Mouse (Mus musculus): ENCODE measurements around the gene Slc22a17. TPM values are rescaled to one million over a fixed set of nuclear protein-coding genes. Genes with fewer than 3 reads are reported as not detected.
A peak's percentile ranks its signal among the peaks of the same experiment; 100 is the strongest.

Gene Slc22a17
- polyA plus RNA-seq, 1 experiment from 2014 or later: 110 TPM

DNA sequence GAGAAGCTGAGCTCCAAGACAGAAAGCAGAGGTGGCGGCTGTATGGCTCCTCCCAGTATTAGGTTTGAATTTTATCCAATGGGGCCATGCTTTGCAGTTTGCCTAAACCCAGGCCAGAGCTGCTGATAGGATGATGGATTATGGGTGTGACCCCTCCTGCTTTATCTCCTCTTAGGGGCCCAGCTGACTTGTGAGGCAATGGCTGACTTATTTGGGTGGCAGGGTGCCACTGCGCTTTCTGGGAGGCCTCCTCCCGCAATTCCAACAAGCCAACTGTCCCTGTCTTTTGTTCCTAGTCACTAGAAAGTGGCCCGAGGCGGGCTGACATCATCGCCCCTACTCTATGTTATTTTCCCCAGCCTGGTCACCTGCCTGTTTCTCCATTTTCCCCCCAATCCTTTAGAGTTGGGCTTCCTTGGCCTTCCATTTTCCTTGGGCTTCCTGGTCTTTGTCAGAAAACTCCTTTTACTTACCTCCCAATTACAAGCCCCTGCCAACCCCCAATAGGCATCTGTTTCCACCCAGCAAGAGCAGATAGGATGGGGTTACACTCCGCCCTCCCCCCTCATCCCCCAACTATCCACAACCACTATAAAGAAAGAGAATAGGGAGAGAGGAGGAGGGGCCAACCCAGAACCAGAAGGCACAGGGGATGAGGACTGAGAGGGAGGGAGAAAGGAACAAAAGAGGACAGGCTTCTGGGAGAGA lies 11.9 kb upstream of the Slc22a17 start:
- peaks cover 38% of the 10 kb centered on the region for H3K4me1 ChIP-seq
- 6% methylated on average over 7 of the region's 7 CpGs for whole genome bisulfite sequencing
- peaks cover 4% of the 10 kb centered on the region; the same call in 1 of the 2 replicates for H3K27me3 ChIP-seq
- H3K27ac ChIP-seq (replicated peaks): peak overlapping the region; percentile 98
- H3K36me3 ChIP-seq: peaks cover 26% of the 10 kb centered on the region
- ATAC-seq (ENCODE audit: low FRiP score, low read depth): peak; percentile 63
- H3K4me3 ChIP-seq: peak overlapping the region; percentile 53
- H3K9me3 ChIP-seq: peaks cover 19% of the 10 kb centered on the region
- peak overlapping the region; percentile 78 for H3K9ac ChIP-seq (replicated peaks)
- peak overlapping the region; percentile 89 for H3K4me2 ChIP-seq (replicated peaks)

DNA sequence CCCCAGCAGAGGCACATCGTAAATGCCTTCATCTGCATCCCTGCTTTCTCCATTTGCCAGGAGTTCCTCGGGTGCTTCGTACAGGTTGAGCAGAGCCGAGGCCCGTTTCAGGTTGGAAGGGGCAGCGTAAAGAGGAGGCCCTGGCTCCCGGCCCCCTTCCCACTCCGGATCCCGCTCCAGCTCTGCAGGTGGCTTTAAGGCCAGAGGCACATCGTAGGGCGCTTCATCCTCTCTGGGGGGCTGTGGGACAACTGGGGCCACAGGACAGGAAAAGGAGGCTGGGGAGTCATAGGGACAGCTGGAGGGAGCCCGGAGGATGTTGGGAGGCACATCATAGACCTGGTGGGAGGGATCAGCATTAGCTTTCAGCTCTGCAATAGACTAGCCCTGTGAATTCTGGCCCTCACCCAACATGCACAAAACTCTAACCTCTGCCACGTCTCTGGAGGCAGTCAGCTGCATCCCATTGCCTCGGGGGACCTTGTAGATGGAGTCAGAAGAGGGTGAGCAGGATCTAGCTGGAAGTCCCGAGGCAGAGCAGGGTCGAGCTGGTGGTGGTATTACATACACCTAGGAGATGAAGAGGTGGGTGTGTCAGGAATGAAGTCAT lies 7.2 kb upstream of the Slc22a17 start:
- no peak overlapping the region for H3K9ac ChIP-seq (replicated peaks)
- ATAC-seq (ENCODE audit: low FRiP score, low read depth): no peak
- peaks cover 19% of the 10 kb centered on the region for H3K9me3 ChIP-seq
- no peak overlapping the region for H3K4me2 ChIP-seq (replicated peaks)
- H3K4me1 ChIP-seq: peaks cover 16% of the 10 kb centered on the region
- WGBS: 95% methylated on average over 16 of the region's 16 CpGs
- H3K4me3 ChIP-seq: no peak overlapping the region
- H3K36me3 ChIP-seq: peaks cover 62% of the 10 kb centered on the region
- no peak overlapping the region for H3K27ac ChIP-seq (replicated peaks)
- H3K27me3 ChIP-seq: no peaks in the 10 kb centered on the region

DNA sequence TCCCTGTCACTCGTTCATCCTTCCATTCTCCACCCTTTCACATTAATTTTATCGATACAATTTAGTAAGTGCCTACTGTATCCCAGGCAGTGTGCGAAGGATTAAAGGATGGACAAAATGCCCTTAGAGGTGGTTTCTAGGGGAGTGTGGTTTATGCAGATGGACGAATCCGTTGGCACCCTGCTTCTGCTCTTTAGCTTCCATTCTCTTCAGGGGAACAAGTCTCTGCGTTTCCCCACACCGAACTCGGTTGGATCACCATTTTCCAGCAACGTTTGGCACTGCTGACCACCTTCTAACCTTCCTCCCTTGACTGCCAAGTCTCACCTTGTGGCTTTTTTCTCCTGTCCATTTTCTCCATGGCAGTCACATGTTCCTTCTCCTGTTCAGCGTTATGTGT lies 411 bp upstream of the Slc22a17 start:
- H3K27me3 ChIP-seq: no peaks in the 10 kb centered on the region
- H3K9me3 ChIP-seq: no peaks in the 10 kb centered on the region
- WGBS: 22% methylated on average over 10 of the region's 10 CpGs
- H3K36me3 ChIP-seq: peaks cover 47% of the 10 kb centered on the region
- peak overlapping the region; percentile 99 for H3K4me2 ChIP-seq (replicated peaks)
- peak overlapping the region; percentile 98; the same call in 1 of the 2 replicates for H3K9ac ChIP-seq (replicated peaks)
- peak overlapping the region; percentile 86 for H3K27ac ChIP-seq (replicated peaks)
- H3K4me1 ChIP-seq: peaks cover 20% of the 10 kb centered on the region
- ATAC-seq (ENCODE audit: low FRiP score, low read depth): peak; percentile 16; the same call in 1 of the 2 replicates
- peak overlapping the region; percentile 97 for H3K4me3 ChIP-seq

DNA sequence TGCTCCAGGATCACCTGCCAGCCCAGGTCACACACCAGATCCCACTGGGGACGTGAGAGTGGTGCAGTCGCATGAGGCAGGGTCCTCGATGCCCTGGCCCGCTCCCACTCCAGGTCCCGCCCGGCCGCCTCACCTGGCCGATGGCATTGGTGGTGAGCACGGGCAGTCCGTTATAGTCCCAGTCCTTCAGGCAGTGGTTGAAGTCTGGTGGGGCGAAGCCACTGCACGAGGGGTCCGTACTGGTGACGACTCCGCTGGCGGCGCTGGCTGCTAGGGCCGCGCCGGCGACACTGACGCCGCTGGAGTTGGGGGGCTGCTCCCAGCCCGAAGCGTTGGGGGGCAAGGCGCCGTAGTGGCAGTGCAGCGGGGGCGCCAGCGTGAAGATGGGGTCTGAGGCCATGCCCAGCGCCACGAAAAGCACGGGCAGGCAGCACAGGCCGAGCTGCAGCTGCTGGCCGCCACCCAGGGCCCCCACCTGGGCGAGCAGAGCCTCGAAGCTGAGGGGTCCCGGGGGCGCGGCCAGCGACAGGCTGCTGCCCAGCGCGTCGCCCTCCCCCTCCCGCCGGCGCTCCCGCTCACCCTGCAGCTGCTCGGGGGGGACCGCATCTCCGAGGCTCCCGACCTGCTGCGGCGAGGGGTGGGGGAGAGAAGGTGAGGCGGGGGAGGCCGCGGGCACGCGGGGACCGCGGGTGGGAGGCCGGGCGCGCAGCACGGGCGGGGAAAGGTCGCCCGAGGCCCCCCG lies 652 bp downstream of the Slc22a17 start:
- Histone ChIP-seq H3K9me3 (no peaks in the 10 kb centered on the region), H3K4me1 (peaks cover 20% of the 10 kb centered on the region), H3K27ac (replicated peaks) (peak overlapping the region; percentile 86), H3K4me2 (replicated peaks) (peak overlapping the region; percentile 99), H3K36me3 (peaks cover 51% of the 10 kb centered on the region), H3K9ac (replicated peaks) (peak overlapping the region; percentile 98), H3K27me3 (no peaks in the 10 kb centered on the region), H3K4me3 (peak overlapping the region; percentile 97)
- peak; percentile 75 for ATAC-seq (ENCODE audit: low FRiP score, low read depth)
- WGBS: 2% methylated on average over 62 of the region's 69 CpGs

DNA sequence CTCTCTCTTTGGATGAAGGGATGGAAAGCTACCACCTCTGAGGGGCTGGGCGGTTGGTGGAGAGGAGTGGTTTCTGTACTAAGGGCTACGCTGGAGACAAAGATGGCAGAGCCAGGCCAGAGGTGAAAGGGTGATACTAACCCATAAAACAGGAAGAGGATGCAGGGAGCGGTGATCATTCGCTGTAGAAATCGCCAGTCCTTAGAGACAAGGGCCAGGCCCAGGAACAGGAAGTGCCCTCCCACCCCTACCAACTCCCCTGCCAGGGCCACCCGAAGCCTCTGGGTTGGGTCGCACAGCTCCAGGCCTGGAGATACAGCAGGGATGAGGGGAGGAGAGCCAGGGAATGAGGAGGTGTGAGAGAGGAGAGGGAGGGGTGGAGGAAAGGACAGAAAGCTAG lies 4.2 kb downstream of the Slc22a17 start:
- Histone ChIP-seq H3K4me1 (peaks cover 20% of the 10 kb centered on the region), H3K27ac (replicated peaks) (no peak overlapping the region), H3K9ac (replicated peaks) (no peak overlapping the region), H3K4me3 (no peak overlapping the region), H3K36me3 (peaks cover 55% of the 10 kb centered on the region), H3K9me3 (no peaks in the 10 kb centered on the region), H3K4me2 (replicated peaks) (no peak overlapping the region), H3K27me3 (no peaks in the 10 kb centered on the region)
- 94% methylated on average over 7 of the region's 7 CpGs for WGBS
- no peak for ATAC-seq (ENCODE audit: low FRiP score, low read depth)

DNA sequence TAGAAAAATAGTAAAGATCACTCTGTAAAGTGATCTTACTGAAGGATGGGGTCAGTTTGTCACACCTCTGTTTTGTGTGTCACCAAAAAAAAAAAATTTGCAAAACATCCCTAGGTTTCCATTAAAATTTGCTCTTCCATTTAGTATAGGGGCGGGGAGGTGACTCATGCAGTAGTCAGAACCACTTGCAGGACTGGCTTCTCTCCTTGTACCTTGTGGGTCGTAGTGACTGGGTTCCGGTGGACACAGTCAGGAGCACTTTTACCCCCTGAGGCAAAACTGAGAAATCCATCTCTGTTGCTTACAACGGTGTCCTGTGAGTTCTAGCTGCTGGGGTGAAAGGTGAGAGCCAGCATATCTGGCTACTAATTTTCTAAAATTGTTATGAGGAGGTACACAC lies 9.3 kb downstream of the Slc22a17 start:
- 93% methylated on average over 4 of the region's 4 CpGs for WGBS
- Histone ChIP-seq H3K4me2 (replicated peaks) (no peak overlapping the region), H3K27ac (replicated peaks) (no peak overlapping the region), H3K4me3 (no peak overlapping the region), H3K9me3 (no peaks in the 10 kb centered on the region), H3K4me1 (no peaks in the 10 kb centered on the region), H3K36me3 (peaks cover 33% of the 10 kb centered on the region), H3K27me3 (no peaks in the 10 kb centered on the region), H3K9ac (replicated peaks) (no peak overlapping the region)
- ATAC-seq (ENCODE audit: low FRiP score, low read depth): no peak

DNA sequence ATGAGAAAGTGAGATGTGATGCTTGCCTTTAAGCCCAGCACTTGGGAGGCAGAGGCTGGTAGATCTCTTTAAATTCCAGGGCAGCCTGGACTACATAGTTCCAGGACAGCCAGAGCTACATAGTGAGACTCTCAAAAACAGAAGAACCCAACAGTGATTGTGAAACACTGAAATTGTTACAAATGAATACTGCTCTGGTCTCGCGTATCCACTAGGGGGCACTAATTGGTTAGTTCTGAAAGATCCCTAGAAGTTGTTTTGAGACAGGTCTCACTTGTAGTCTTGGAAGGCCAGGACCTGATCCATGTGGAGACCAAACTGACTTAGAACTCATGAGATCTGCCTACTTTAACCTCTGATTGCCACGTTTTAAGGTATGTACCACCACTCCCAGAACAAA lies 12.5 kb downstream of the Slc22a17 start:
- H3K36me3 ChIP-seq: peaks cover 35% of the 10 kb centered on the region
- no peak overlapping the region for H3K4me3 ChIP-seq
- H3K4me1 ChIP-seq: peaks cover 16% of the 10 kb centered on the region
- no peak overlapping the region for H3K9ac ChIP-seq (replicated peaks)
- peak; percentile 36; the same call in 1 of the 2 replicates for ATAC-seq (ENCODE audit: low FRiP score, low read depth)
- no peak overlapping the region for H3K4me2 ChIP-seq (replicated peaks)
- no peaks in the 10 kb centered on the region for H3K9me3 ChIP-seq
- H3K27me3 ChIP-seq: no peaks in the 10 kb centered on the region
- 0% methylated on average over 3 of the region's 3 CpGs for WGBS
- H3K27ac ChIP-seq (replicated peaks): peak overlapping the region; percentile 58; the same call in 1 of the 2 replicates

DNA sequence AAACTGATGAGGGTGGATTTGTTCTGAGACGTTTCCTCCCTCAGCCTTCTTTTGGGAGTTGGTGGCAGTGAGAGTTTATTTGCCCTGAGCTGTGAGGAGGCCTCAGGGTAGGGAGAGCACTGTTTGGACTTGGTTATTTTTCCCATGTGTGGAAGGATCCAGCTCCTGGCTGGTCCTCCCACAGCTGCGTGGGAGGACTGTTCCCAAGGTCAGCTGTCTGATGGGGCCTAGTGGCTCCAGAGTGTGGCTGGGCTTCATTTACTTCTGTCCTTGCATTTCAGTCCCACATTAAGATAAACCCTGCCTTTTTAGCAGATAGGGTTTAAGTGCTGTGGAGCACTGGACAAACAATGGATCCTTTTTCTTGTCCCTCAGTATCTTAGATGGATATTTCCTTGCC lies 15.5 kb downstream of the Slc22a17 start:
- H3K27me3 ChIP-seq: no peaks in the 10 kb centered on the region
- H3K4me3 ChIP-seq: no peak overlapping the region
- peaks cover 30% of the 10 kb centered on the region for H3K36me3 ChIP-seq
- no peaks in the 10 kb centered on the region for H3K9me3 ChIP-seq
- 69% methylated on average over 2 of the region's 2 CpGs for WGBS
- H3K4me2 ChIP-seq (replicated peaks): no peak overlapping the region
- H3K4me1 ChIP-seq: peaks cover 22% of the 10 kb centered on the region
- no peak for ATAC-seq (ENCODE audit: low FRiP score, low read depth)
- 0 out of 2 replicates have a peak overlapping the region, but pooled peaks have one; percentile 1 for H3K27ac ChIP-seq (replicated peaks)
- peak overlapping the region; percentile 8; the same call in 1 of the 2 replicates for H3K9ac ChIP-seq (replicated peaks)

DNA sequence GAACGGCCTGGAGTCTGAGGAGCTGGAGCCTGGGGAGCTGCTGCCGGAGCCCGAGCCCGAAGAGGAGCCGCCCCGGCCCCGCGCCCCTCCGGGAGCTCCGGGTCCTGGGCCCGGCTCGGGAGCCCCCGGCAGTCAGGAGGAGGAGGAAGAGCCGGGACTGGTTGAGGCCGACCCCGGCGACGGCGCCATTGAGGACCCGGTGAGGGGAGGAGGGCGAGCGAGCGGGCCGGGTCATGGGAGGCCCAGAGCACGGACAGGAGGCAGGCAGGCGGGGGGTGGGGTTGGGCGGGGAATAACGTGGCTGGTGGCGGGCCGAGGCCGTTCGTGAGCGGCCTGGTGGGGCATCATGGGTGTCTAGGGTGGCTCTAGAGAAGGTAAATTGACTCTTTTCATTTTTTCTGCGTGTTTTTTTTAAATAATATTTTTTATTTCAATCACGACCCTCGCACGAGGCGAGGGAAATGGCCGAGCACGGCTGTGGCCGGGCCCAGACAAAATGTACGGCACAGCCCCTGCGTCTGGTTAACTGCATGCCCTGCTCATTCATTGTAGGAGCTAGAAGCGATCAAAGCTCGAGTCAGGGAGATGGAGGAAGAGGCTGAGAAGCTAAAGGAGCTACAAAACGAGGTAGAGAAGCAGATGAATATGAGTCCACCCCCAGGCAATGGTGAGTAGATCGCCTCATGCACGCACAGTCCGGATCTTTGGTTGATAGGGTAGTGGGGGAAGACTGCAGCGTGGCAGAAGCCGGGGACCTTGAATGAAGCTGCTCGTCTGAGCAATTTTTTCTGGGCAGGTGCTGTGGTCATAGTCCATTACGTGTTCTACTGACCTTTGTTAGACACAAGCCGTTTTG lies 18.4 kb downstream of the Slc22a17 start:
- H3K27me3 ChIP-seq: no peaks in the 10 kb centered on the region
- under 1% methylated on average over 50 of the region's 54 CpGs for WGBS
- H3K9me3 ChIP-seq: no peaks in the 10 kb centered on the region
- H3K4me1 ChIP-seq: peaks cover 22% of the 10 kb centered on the region
- peak overlapping the region; percentile 93 for H3K27ac ChIP-seq (replicated peaks)
- ATAC-seq (ENCODE audit: low FRiP score, low read depth): peak; percentile 59
- H3K36me3 ChIP-seq: peaks cover 30% of the 10 kb centered on the region
- peak overlapping the region; percentile 100 for H3K9ac ChIP-seq (replicated peaks)
- H3K4me3 ChIP-seq: peak overlapping the region; percentile 98
- peak overlapping the region; percentile 74 for H3K4me2 ChIP-seq (replicated peaks)

DNA sequence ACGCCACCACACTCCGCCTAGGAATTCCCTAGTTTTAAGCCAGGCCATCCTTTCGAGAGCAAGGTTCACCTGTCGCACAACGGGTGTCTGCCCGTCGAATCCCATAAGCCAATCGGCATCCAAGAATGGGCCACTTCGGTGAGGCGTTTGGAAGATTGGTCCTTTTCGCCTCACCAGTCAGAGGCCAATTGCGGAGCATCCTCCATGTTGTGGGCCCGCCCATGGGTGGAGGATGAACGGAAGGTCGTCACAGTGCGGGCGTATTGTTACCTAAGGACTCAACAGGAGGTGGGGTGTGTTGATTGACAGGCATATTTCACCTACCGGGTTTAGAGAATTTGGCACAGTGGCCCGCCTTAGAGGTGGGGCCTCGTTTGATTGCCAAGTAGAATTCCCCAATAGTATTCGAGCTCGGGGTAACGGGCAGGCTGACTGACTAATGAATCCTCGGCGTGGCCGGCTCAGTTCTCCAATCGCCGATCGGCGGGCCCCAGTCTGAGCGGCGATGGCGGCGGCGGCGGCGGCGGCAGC lies 19.2 kb downstream of the Slc22a17 start:
- Histone ChIP-seq H3K4me1 (peaks cover 22% of the 10 kb centered on the region), H3K4me2 (replicated peaks) (peak overlapping the region; percentile 51)
- under 1% methylated on average over 38 of the region's 38 CpGs for WGBS

DNA sequence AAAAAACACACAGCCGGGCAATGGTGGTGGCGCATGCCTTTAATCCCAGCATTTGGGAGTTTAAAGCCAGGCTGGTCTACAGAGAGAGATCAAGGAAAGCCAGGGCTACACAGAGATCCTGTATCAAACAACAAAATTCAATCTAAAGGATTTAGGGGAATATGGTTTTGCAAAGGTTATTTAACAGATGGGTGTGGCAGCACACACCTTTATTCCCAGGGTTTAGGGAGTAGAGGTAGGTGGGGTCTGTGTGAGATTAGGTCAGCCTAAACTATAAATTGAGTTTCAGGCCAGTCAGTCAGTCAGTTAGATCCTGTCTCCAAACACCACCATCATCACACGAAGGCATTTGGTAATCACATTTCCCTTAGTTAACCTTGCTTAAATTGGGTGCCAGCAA lies 20.7 kb downstream of the Slc22a17 start, which contains the start of gene Pabpn1:
Gene Pabpn1 (plus strand): TSS at position 301 of the 400 bp plus-strand sequence.
- Histone ChIP-seq H3K9ac (replicated peaks) (0 out of 2 replicates have a peak within 1 kb of the TSS, but pooled peaks have one; percentile 35), H3K27me3 (no peaks in the 10 kb centered on the region), H3K9me3 (no peaks in the 10 kb centered on the region), H3K27ac (replicated peaks) (peak within 1 kb of the TSS; percentile 79), H3K36me3 (peaks cover 19% of the 10 kb centered on the region), H3K4me1 (peaks cover 22% of the 10 kb centered on the region), H3K4me2 (replicated peaks) (peak within 1 kb of the TSS; percentile 51), H3K4me3 (peak within 1 kb of the TSS; percentile 98)
- no peak for ATAC-seq (ENCODE audit: low FRiP score, low read depth)
- 91% methylated on average over 3 of the region's 3 CpGs for WGBS

More for the DNA sequence above, 19.2 kb downstream of the Slc22a17 start:
- no peaks in the 10 kb centered on the region for H3K27me3 ChIP-seq
- peak overlapping the region; percentile 100 for H3K9ac ChIP-seq (replicated peaks)
- H3K9me3 ChIP-seq: no peaks in the 10 kb centered on the region
- H3K36me3 ChIP-seq: peaks cover 30% of the 10 kb centered on the region
- H3K4me3 ChIP-seq: peak overlapping the region; percentile 98
- peak overlapping the region; percentile 93 for H3K27ac ChIP-seq (replicated peaks)
- ATAC-seq (ENCODE audit: low FRiP score, low read depth): peak; percentile 99

Data from midbrain, embryonic 12.5 days (tissue).